Comparison of ENCODE assay signal across 25 mouse cellular contexts in the genomic region with DNA sequence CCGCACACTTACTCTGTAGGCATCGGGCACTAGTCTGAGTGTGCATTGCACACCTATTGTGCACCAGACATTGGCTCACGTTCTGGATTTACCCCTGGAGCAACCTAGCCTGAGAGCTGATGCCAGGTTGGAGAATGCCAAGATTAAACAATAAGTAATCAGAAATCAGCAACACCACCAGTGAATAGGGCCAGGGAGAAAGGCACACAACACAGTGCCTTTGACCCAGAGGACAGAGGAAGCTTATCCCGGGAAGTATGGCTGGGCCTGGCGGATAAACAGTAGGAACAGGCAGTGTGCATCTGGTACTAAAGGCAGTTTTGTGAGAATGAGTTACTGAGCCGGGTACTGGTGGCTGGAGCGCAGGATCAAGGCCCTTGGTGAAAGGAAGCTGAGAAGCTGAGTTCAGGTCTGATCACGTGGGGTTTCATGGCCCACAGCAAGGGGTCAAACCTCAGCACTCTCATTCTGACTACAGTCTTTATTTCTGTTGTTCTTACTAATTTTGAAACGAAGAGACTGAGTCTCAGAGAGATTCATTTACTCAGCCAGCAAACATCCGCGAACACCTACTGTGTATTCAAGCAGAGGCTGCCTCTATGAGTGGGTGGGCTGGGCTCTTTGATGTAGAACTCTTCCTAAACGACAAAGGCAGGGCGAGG.
DNase-seq lines count a peak whose midpoint lies in the region; ATAC-seq and TF ChIP-seq lines count a peak whose summit lies in the region.
"Had no signal": no experiment of that assay in that cellular context is flagged by ENCODE, and none has a peak within 500 bp of the region (broad histone marks: within the 10 kb centered on the region; RNA-seq: fewer than 3 reads in every experiment).

No protein-coding gene starts in this region.

- intact Hi-C loops in heart, postnatal 36 days (cut with DNase I), result no loop called here

- H3K36me3 ChIP-seq in forebrain, embryonic 11.5 days (ENCODE audit: control insufficient read depth, insufficient read depth, low read length), result no peaks in the 10 kb centered on the region
- H3K36me3 ChIP-seq in forebrain, postnatal 0 days (ENCODE audit: insufficient read depth), result no peaks in the 10 kb centered on the region
- H3K36me3 ChIP-seq in heart, embryonic 10.5 days, result no peaks in the 10 kb centered on the region
- H3K36me3 ChIP-seq: embryonic facial prominence, embryonic 12.5 days; embryonic facial prominence, embryonic 15.5 days; forebrain, embryonic 12.5 days; hindbrain, embryonic 12.5 days; intestine, embryonic 15.5 days had no signal

- TF ChIP-seq CTCF in forebrain, postnatal 0 days (IDR thresholded peaks at IDR 0.05; ENCODE audit: low read depth), result no peak

- no peak overlapping the region for H3K9ac ChIP-seq in forebrain, embryonic 11.5 days (ENCODE audit: low read length)
- no peak overlapping the region for H3K9ac ChIP-seq in forebrain, postnatal 0 days
- H3K9ac ChIP-seq: embryonic facial prominence, embryonic 12.5 days; embryonic facial prominence, embryonic 15.5 days; forebrain, embryonic 12.5 days; hindbrain, embryonic 12.5 days; intestine, embryonic 15.5 days had no signal

- peak; percentile 35 for DNase-seq in forebrain, embryonic 11.5 days (ENCODE audit: low spot score)
- no peak for DNase-seq in forebrain, postnatal 0 days
- peak; percentile 68 for DNase-seq in heart, embryonic 10.5 days (ENCODE audit: low spot score)
- no peak for DNase-seq in heart, postnatal 36 days
- peak; percentile 9 for DNase-seq in kidney, adult 9 months
- DNase-seq in kidney, adult 18-20 months, result no peak
- no peak for DNase-seq in embryo, embryonic 9.5 days (ENCODE audit: extremely low spot score)
- DNase-seq: adrenal gland, adult 8-10 months; adrenal gland, postnatal 36 days; B cell, adult 2 months; cerebellum, adult 18-20 months; cerebellum, adult 9-10 months; cerebellum, postnatal 14 days; gastrocnemius, postnatal 25 days; heart, adult 2 months; heart, postnatal 4 days; kidney, adult 11 months had no signal

- ATAC-seq in forebrain, embryonic 11.5 days (replicated peaks; ENCODE audit: low FRiP score), result no peak
- no peak for ATAC-seq in forebrain, postnatal 0 days
- ATAC-seq: activated CD4-positive, CD25-positive, alpha-beta regulatory T cell, adult 4 months; hindbrain, embryonic 16.5 days; intestine, embryonic 15.5 days had no signal

- 68% methylated on average over 13 of the region's 13 CpGs for WGBS in forebrain, embryonic 11.5 days
- WGBS in forebrain, postnatal 0 days, result 60% methylated on average over 13 of the region's 13 CpGs
- WGBS in heart, embryonic 10.5 days, result 57% methylated on average over 13 of the region's 13 CpGs

- H3K4me2 ChIP-seq in forebrain, embryonic 11.5 days (ENCODE audit: low read depth, low read length, severe bottlenecking), result no peak overlapping the region
- H3K4me2 ChIP-seq in forebrain, postnatal 0 days (ENCODE audit: low read depth), result no peak overlapping the region
- H3K4me2 ChIP-seq: embryonic facial prominence, embryonic 12.5 days; embryonic facial prominence, embryonic 15.5 days; forebrain, embryonic 12.5 days; heart, embryonic 11.5 days; hindbrain, embryonic 12.5 days; intestine, embryonic 15.5 days had no signal

- H3K27me3 ChIP-seq in forebrain, embryonic 11.5 days (ENCODE audit: control insufficient read depth, insufficient read depth, low read length), result no peaks in the 10 kb centered on the region
- no peaks in the 10 kb centered on the region for H3K27me3 ChIP-seq in forebrain, postnatal 0 days (ENCODE audit: insufficient read depth, low read length)
- 0 out of 2 replicates have a peak, but pooled peaks cover 10% of the 10 kb centered on the region for H3K27me3 ChIP-seq in heart, embryonic 10.5 days (ENCODE audit: insufficient read depth, poor library complexity, severe bottlenecking)
- H3K27me3 ChIP-seq: embryonic facial prominence, embryonic 12.5 days; forebrain, embryonic 12.5 days; hindbrain, embryonic 12.5 days; intestine, embryonic 15.5 days had no signal

- H3K4me1 ChIP-seq in forebrain, embryonic 11.5 days (replicated peaks; ENCODE audit: control insufficient read depth, insufficient read depth, low read length), result 0 out of 2 replicates have a peak, but pooled peaks cover 3% of the 10 kb centered on the region
- peaks cover 2% of the 10 kb centered on the region; the same call in 1 of the 2 replicates for H3K4me1 ChIP-seq in forebrain, postnatal 0 days (ENCODE audit: insufficient read depth)
- H3K4me1 ChIP-seq in heart, embryonic 10.5 days, result peaks cover 44% of the 10 kb centered on the region
- H3K4me1 ChIP-seq: intestine, embryonic 15.5 days had no signal

- no peak overlapping the region for H3K27ac ChIP-seq in forebrain, embryonic 11.5 days (ENCODE audit: low read depth, low read length)
- no peak overlapping the region for H3K27ac ChIP-seq in forebrain, postnatal 0 days (ENCODE audit: low read depth, low read length)
- H3K27ac ChIP-seq in heart, embryonic 10.5 days, result peak overlapping the region; percentile 22; the same call in 1 of the 2 replicates
- H3K27ac ChIP-seq: embryonic facial prominence, embryonic 12.5 days; embryonic facial prominence, embryonic 15.5 days; forebrain, embryonic 12.5 days; heart, adult 2 months; hindbrain, embryonic 12.5 days; intestine, embryonic 15.5 days had no signal

- no peaks in the 10 kb centered on the region for H3K9me3 ChIP-seq in forebrain, embryonic 11.5 days (ENCODE audit: control insufficient read depth, low read length)
- no peaks in the 10 kb centered on the region for H3K9me3 ChIP-seq in forebrain, postnatal 0 days (ENCODE audit: low read length)
- no peaks in the 10 kb centered on the region for H3K9me3 ChIP-seq in heart, embryonic 10.5 days
- H3K9me3 ChIP-seq: embryonic facial prominence, embryonic 12.5 days; embryonic facial prominence, embryonic 15.5 days; forebrain, embryonic 12.5 days; hindbrain, embryonic 12.5 days; intestine, embryonic 15.5 days had no signal

- H3K4me3 ChIP-seq in forebrain, embryonic 11.5 days (ENCODE audit: low read depth, low read length), result no peak overlapping the region
- no peak overlapping the region for H3K4me3 ChIP-seq in forebrain, postnatal 0 days (ENCODE audit: low read depth, low read length)
- H3K4me3 ChIP-seq in heart, embryonic 10.5 days, result no peak overlapping the region
- H3K4me3 ChIP-seq: embryonic facial prominence, embryonic 12.5 days; embryonic facial prominence, embryonic 15.5 days; forebrain, embryonic 12.5 days; heart, adult 2 months; hindbrain, embryonic 12.5 days; intestine, embryonic 15.5 days had no signal

Comparison
In these comparisons a context has a peak if more than half of its experiments do, and no peak if none do; other contexts are left out.
1. DNase-seq: peak in forebrain, embryonic 11.5 days (single experiment), heart, embryonic 10.5 days (single experiment) and kidney, adult 9 months (single experiment); none in forebrain, postnatal 0 days (single experiment), heart, postnatal 36 days (0 of 2), kidney, adult 18-20 months (single experiment) and embryo, embryonic 9.5 days (single experiment).